Mouse (Mus musculus): Measurements from ENCODE around the gene Pard3b. TPM values are rescaled to one million over a fixed set of nuclear protein-coding genes. Genes with fewer than 3 reads are reported as not detected.

Pard3b gene
- total and polyA plus RNA-seq, 2 experiments, result 0.50 to 3.0 TPM

DNA sequence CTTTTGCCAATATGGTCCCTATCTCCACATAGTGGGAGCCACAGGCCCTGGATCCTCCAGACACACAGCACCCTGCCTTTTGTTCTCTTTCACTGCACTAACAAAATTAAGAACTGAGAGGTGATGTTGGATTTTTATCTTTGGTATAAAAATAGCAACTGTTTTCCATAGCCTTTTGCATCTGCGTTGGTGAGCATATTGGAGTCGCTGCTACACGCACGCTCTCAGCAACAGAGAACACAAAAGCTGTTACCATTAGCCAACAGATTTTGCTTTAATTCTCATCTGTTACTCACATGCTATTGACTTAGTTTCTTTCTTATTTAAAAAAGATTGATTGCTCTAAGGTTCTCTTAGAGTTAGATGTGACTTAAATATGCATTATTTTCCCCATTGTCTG, 709.7 kb downstream of the Pard3b start:
- no peaks in the 10 kb centered on the region for H3K4me1 ChIP-seq (ENCODE audit: control insufficient read depth, insufficient read depth, low read length)
- H3K27me3 ChIP-seq (ENCODE audit: control insufficient read depth, insufficient read depth, low read length), result no peaks in the 10 kb centered on the region
- no peak overlapping the region for H3K9ac ChIP-seq (ENCODE audit: low read depth, low read length)
- H3K79me2 ChIP-seq (ENCODE audit: control insufficient read depth, insufficient read depth, low read length), result no peaks in the 10 kb centered on the region
- H3K4me3 ChIP-seq (ENCODE audit: insufficient read depth, low read depth, low read length), result no peak overlapping the region
- no peak for TF ChIP-seq CTCF (IDR thresholded peaks at IDR 0.05; ENCODE audit: low read depth, low read length)
- TF ChIP-seq POLR2A (IDR thresholded peaks at IDR 0.05; ENCODE audit: extremely low read depth, insufficient read depth, low read length), result no peak
- DNase-seq (ENCODE audit: extremely low read depth, low read depth, low spot score), result no peak
- H3K27ac ChIP-seq (replicated peaks; ENCODE audit: insufficient read depth, low read depth, low read length), result no peak overlapping the region
- WGBS, result 97% methylated on average over 4 of the region's 4 CpGs
- no peaks in the 10 kb centered on the region; the same call in 1 of the 2 replicates for H3K36me3 ChIP-seq (ENCODE audit: control insufficient read depth, insufficient read depth, low read length)

DNA sequence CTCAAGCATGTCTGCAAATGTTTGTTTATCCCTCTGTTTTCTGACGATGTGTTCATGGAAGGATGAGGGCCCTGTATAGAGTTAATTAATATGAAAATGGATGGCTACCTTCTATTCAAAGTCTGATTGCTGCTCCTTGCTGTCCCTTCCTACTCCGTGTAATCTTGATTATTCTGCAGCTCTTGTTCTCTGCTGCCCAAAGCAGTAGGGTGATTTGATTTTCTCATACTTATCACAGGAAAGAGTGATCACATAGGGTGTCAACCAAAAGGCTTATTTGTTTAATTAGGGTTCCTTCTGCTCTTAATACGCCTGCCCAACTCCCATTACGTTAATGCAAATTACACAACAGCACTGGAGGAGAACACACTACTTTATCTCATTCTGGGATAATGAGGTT, 716.9 kb downstream of the Pard3b start:
- no peak for DNase-seq (ENCODE audit: extremely low read depth, low read depth, low spot score)
- Histone ChIP-seq H3K4me1 (ENCODE audit: control insufficient read depth, insufficient read depth, low read length) (peaks cover 5% of the 10 kb centered on the region; the same call in 1 of the 2 replicates), H3K79me2 (ENCODE audit: control insufficient read depth, insufficient read depth, low read length) (no peaks in the 10 kb centered on the region), H3K4me3 (ENCODE audit: insufficient read depth, low read depth, low read length) (no peak overlapping the region), H3K27me3 (ENCODE audit: control insufficient read depth, insufficient read depth, low read length) (no peaks in the 10 kb centered on the region), H3K36me3 (ENCODE audit: control insufficient read depth, insufficient read depth, low read length) (no peaks in the 10 kb centered on the region), H3K27ac (replicated peaks; ENCODE audit: insufficient read depth, low read depth, low read length) (no peak overlapping the region), H3K9ac (ENCODE audit: low read depth, low read length) (no peak overlapping the region)
- WGBS, result 35% methylated on average over 4 of the region's 4 CpGs
- TF ChIP-seq CTCF (IDR thresholded peaks at IDR 0.05; ENCODE audit: low read depth, low read length), result no peak
- no peak for TF ChIP-seq POLR2A (IDR thresholded peaks at IDR 0.05; ENCODE audit: extremely low read depth, insufficient read depth, low read length)

DNA sequence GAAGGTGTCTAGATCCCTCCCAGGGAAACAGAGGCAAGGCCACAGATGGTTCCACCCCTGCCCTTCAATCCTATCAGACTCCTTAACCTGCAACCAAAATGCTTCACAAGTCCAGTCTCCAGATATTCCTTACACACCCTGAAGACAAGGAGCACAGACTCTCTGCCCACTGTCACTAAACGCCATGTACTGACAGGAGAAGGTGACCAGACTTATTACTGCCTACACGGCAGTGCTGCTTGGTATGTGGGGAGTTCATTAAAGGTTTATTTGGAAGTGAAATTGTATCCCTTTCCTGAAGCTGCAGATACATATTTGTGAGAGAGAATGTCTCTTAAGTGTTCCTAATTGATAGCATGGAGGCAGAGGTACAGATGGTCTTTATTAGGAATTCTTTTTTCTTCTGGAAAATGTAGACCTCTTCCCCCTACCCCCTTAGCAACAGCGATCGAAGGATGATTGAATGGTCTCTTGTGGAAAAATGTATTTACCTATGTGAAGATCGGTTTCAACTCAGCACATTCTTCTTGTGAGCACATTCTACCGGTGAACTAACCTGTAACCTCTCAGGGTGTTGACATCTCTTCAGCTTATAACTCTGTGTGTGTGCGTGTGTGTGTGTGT, 735.9 kb downstream of the Pard3b start:
- no peaks in the 10 kb centered on the region for H3K27me3 ChIP-seq (ENCODE audit: control insufficient read depth, insufficient read depth, low read length)
- TF ChIP-seq POLR2A (IDR thresholded peaks at IDR 0.05; ENCODE audit: extremely low read depth, insufficient read depth, low read length), result no peak
- TF ChIP-seq CTCF (IDR thresholded peaks at IDR 0.05; ENCODE audit: low read depth, low read length), result no peak
- H3K79me2 ChIP-seq (ENCODE audit: control insufficient read depth, insufficient read depth, low read length), result no peaks in the 10 kb centered on the region
- H3K27ac ChIP-seq (replicated peaks; ENCODE audit: insufficient read depth, low read depth, low read length), result no peak overlapping the region
- H3K9ac ChIP-seq (ENCODE audit: low read depth, low read length), result no peak overlapping the region
- WGBS, result 95% methylated on average over 7 of the region's 7 CpGs
- H3K4me1 ChIP-seq (ENCODE audit: control insufficient read depth, insufficient read depth, low read length), result no peaks in the 10 kb centered on the region; the same call in 1 of the 2 replicates
- no peak overlapping the region for H3K4me3 ChIP-seq (ENCODE audit: insufficient read depth, low read depth, low read length)
- no peaks in the 10 kb centered on the region for H3K36me3 ChIP-seq (ENCODE audit: control insufficient read depth, insufficient read depth, low read length)
- DNase-seq (ENCODE audit: extremely low read depth, low read depth, low spot score), result no peak

DNA sequence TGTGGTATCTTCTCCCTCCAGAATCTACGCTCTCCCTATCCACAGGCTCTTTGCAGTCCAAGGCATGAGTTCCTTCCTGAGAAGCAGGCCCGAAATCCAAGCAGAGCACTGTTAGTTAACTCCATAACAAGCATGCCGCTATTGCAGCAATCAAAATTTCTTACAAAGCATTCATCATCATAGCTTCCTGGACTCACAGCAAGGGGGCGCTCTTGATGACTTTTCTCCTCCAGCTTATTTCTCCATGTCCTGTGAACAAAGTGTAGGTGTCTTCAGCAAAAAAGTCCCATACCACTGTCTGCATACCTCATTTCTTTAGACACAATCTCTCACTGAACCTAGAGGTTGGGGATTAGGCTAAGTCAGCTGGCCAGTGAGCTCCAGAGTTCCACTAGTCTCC, 739.7 kb downstream of the Pard3b start:
- Histone ChIP-seq H3K36me3 (ENCODE audit: control insufficient read depth, insufficient read depth, low read length) (no peaks in the 10 kb centered on the region), H3K9ac (ENCODE audit: low read depth, low read length) (no peak overlapping the region), H3K4me1 (ENCODE audit: control insufficient read depth, insufficient read depth, low read length) (no peaks in the 10 kb centered on the region; the same call in 1 of the 2 replicates), H3K4me3 (ENCODE audit: insufficient read depth, low read depth, low read length) (no peak overlapping the region), H3K27ac (replicated peaks; ENCODE audit: insufficient read depth, low read depth, low read length) (no peak overlapping the region), H3K27me3 (ENCODE audit: control insufficient read depth, insufficient read depth, low read length) (no peaks in the 10 kb centered on the region), H3K79me2 (ENCODE audit: control insufficient read depth, insufficient read depth, low read length) (no peaks in the 10 kb centered on the region)
- TF ChIP-seq POLR2A (IDR thresholded peaks at IDR 0.05; ENCODE audit: extremely low read depth, insufficient read depth, low read length) (no peak), CTCF (IDR thresholded peaks at IDR 0.05; ENCODE audit: low read depth, low read length) (no peak)
- WGBS, result 90% methylated on average over 4 of the region's 4 CpGs
- DNase-seq (ENCODE audit: extremely low read depth, low read depth, low spot score), result no peak

DNA sequence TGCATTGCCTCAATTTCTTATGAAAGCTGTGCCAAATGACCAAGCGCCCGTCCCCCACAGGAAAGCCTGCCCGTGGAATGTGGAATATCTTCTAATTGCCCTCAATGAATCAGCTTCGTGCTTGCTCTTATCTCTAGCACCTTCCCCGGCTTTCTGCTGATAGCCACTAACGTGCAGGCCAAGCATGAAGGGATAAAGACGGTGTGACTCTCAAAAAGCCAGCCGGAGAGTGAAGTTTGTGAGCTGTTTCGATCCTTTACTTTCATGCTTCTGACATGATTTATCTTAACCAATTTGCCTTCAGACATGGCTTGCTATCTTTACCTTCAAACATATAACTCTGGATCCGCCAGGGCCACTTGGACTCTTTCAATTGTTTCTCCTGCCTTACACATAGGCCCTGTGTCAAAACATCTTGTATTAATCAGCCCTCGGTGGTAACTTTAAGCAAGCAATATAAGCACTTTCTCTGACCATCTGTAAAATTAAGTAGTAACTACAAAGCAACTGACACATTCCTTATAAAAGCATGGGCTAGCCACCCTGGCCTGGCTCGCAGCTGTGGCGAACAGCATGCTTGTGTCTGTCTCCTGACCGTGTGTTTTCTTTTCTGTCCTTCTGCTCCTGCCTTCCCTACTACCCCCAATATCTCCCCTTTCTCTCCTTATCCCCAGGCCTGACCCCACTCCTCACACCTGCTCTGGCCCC, 744.3 kb downstream of the Pard3b start:
- DNase-seq (ENCODE audit: extremely low read depth, low read depth, low spot score), result no peak
- Histone ChIP-seq H3K4me3 (ENCODE audit: insufficient read depth, low read depth, low read length) (no peak overlapping the region), H3K27ac (replicated peaks; ENCODE audit: insufficient read depth, low read depth, low read length) (no peak overlapping the region), H3K36me3 (ENCODE audit: control insufficient read depth, insufficient read depth, low read length) (no peaks in the 10 kb centered on the region), H3K79me2 (ENCODE audit: control insufficient read depth, insufficient read depth, low read length) (no peaks in the 10 kb centered on the region), H3K27me3 (ENCODE audit: control insufficient read depth, insufficient read depth, low read length) (no peaks in the 10 kb centered on the region), H3K4me1 (ENCODE audit: control insufficient read depth, insufficient read depth, low read length) (no peaks in the 10 kb centered on the region; the same call in 1 of the 2 replicates), H3K9ac (ENCODE audit: low read depth, low read length) (no peak overlapping the region)
- WGBS, result 70% methylated on average over 14 of the region's 14 CpGs
- TF ChIP-seq CTCF (IDR thresholded peaks at IDR 0.05; ENCODE audit: low read depth, low read length) (no peak), POLR2A (IDR thresholded peaks at IDR 0.05; ENCODE audit: extremely low read depth, insufficient read depth, low read length) (no peak)

DNA sequence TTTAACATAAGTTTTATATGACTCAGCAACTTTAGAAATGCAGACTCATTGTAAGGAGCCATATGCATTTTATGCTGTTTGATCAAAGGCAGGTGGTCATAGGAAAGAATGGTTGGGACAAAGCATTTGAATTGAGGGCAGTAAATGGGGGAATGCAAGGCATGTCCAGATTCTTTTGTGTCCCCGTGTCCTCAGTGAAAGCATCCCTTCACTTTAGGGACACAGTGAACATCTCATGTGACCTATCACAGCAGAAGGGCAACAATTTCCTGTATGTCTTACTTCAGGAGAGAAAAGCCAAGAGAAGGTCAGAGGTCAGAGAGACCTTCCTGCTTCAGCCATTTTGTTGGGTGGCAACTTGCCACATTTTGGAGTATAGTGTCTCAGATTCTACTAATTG, 745.6 kb downstream of the Pard3b start:
- no peak overlapping the region for H3K9ac ChIP-seq (ENCODE audit: low read depth, low read length)
- 98% methylated on average over 1 of the region's 1 CpGs for WGBS

More for the DNA sequence above, 745.6 kb downstream of the Pard3b start:
- DNase-seq (ENCODE audit: extremely low read depth, low read depth, low spot score), result no peak
- H3K4me1 ChIP-seq (ENCODE audit: control insufficient read depth, insufficient read depth, low read length), result no peaks in the 10 kb centered on the region
- H3K27ac ChIP-seq (replicated peaks; ENCODE audit: insufficient read depth, low read depth, low read length), result no peak overlapping the region
- no peak for TF ChIP-seq POLR2A (IDR thresholded peaks at IDR 0.05; ENCODE audit: extremely low read depth, insufficient read depth, low read length)
- TF ChIP-seq CTCF (IDR thresholded peaks at IDR 0.05; ENCODE audit: low read depth, low read length), result no peak
- no peaks in the 10 kb centered on the region for H3K27me3 ChIP-seq (ENCODE audit: control insufficient read depth, insufficient read depth, low read length)
- H3K4me3 ChIP-seq (ENCODE audit: insufficient read depth, low read depth, low read length), result no peak overlapping the region
- no peaks in the 10 kb centered on the region for H3K79me2 ChIP-seq (ENCODE audit: control insufficient read depth, insufficient read depth, low read length)
- H3K36me3 ChIP-seq (ENCODE audit: control insufficient read depth, insufficient read depth, low read length), result no peaks in the 10 kb centered on the region

All from liver, adult 2 months (tissue).